ENCODE assay signal across 22 mouse cellular contexts in the genomic region with DNA sequence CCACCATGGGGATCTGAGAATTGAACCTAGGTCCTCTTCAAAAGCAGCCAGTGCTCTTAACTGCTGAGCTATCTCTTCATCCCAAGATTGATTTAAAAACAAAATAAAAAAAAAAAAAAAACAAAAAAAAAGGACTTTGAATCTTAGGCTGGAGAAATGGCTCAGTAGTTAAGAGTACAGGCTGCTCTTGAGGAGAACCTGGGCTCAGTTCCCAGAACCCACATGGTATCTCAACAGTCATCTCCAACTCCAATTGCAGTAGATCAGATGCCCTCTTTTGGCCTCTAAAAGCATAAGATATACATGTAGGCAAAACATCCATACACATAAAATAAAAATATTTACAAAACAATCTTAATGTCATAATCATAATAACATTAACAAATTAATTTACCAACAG.
DNase-seq lines count a peak whose midpoint lies in the region; ATAC-seq lines count a peak whose summit lies in the region.
"Had no signal": no experiment of that assay in that cellular context is flagged by ENCODE, and none has a peak within 500 bp of the region (broad histone marks: within the 10 kb centered on the region; RNA-seq: fewer than 3 reads in every experiment).

No protein-coding gene starts in this region.

- H3K4me1 ChIP-seq in kidney, embryonic 14.5 days (ENCODE audit: control insufficient read depth, insufficient read depth, low read length), result no peaks in the 10 kb centered on the region
- H3K4me1 ChIP-seq: embryonic facial prominence, embryonic 12.5 days; heart, embryonic 15.5 days; hindbrain, embryonic 13.5 days had no signal

- H3K27me3 ChIP-seq in kidney, embryonic 14.5 days (ENCODE audit: control insufficient read depth, insufficient read depth, low read length), result no peaks in the 10 kb centered on the region
- H3K27me3 ChIP-seq: CH12.LX; embryonic facial prominence, embryonic 12.5 days; heart, embryonic 15.5 days; hindbrain, embryonic 13.5 days had no signal

- no peak overlapping the region for H3K4me2 ChIP-seq in kidney, embryonic 14.5 days (replicated peaks; ENCODE audit: low read depth, low read length)
- H3K4me2 ChIP-seq: embryonic facial prominence, embryonic 12.5 days; heart, embryonic 11.5 days; heart, embryonic 15.5 days; hindbrain, embryonic 13.5 days had no signal

- no peaks in the 10 kb centered on the region for H3K36me3 ChIP-seq in kidney, embryonic 14.5 days (ENCODE audit: control insufficient read depth, insufficient read depth, low read length)
- H3K36me3 ChIP-seq: embryonic facial prominence, embryonic 12.5 days; heart, embryonic 15.5 days; hindbrain, embryonic 13.5 days had no signal

- no peak overlapping the region for H3K27ac ChIP-seq in kidney, embryonic 14.5 days (ENCODE audit: low read depth, low read length)
- H3K27ac ChIP-seq: embryonic facial prominence, embryonic 12.5 days; heart, adult 2 months; heart, embryonic 15.5 days; hindbrain, embryonic 13.5 days; hindbrain, postnatal 0 days had no signal

- no peak overlapping the region for H3K4me3 ChIP-seq in kidney, embryonic 14.5 days (ENCODE audit: low read length)
- H3K4me3 ChIP-seq: embryonic facial prominence, embryonic 12.5 days; heart, adult 2 months; heart, embryonic 15.5 days; hindbrain, embryonic 13.5 days had no signal

- no peak overlapping the region for H3K9ac ChIP-seq in kidney, embryonic 14.5 days (ENCODE audit: low read depth, low read length)
- H3K9ac ChIP-seq: embryonic facial prominence, embryonic 12.5 days; heart, embryonic 15.5 days; hindbrain, embryonic 13.5 days had no signal

- peak; percentile 4 for DNase-seq in cerebellum, postnatal 14 days
- no peak for DNase-seq in cerebellum, adult 8-10 months
- DNase-seq in kidney, adult 9 months, result peak; percentile 54
- peak; percentile 1 for DNase-seq in 3T3-L1 (ENCODE audit: low read depth, low spot score)
- peak; percentile 30 for DNase-seq in brain, adult 2 months (ENCODE audit: low read depth, low spot score)
- no peak for DNase-seq in left cerebral cortex, postnatal 4 days
- DNase-seq: adrenal gland, adult 8-10 months; adrenal gland, postnatal 36 days; cerebellum, adult 11 months; cerebellum, adult 9-10 months; embryo, embryonic 11 days; gastrocnemius, postnatal 10 days; heart, adult 2 months; heart, postnatal 14 days had no signal

- H3K9me3 ChIP-seq in kidney, embryonic 14.5 days (ENCODE audit: control insufficient read depth, low read length), result no peaks in the 10 kb centered on the region
- H3K9me3 ChIP-seq: embryonic facial prominence, embryonic 12.5 days; heart, embryonic 15.5 days; hindbrain, embryonic 13.5 days had no signal

- no peak for ATAC-seq in kidney, embryonic 14.5 days (ENCODE audit: low FRiP score, low TSS enrichment)
- ATAC-seq: forebrain, embryonic 16.5 days; hindbrain, postnatal 0 days had no signal

- intact Hi-C loops in left cerebral cortex, postnatal 4 days (cut with DNase I), result no loop called here

Comparison
In these comparisons a context has a peak if more than half of its experiments do, and no peak if none do; other contexts are left out.
1. DNase-seq: peak in cerebellum, postnatal 14 days (2 of 2), kidney, adult 9 months (single experiment), 3T3-L1 (single experiment) and brain, adult 2 months (single experiment); none in cerebellum, adult 8-10 months (single experiment) and left cerebral cortex, postnatal 4 days (single experiment).